Mouse (Mus musculus) testis, adult 2 months (tissue): ENCODE data around the gene Tas2r143.

Experiments used
- CTCF ChIP-seq: fragments of 200-500 bp; IDR thresholded peaks from 2 replicates; pipeline ENCODE4 v1.5.1; 2012; ENCODE audit warnings: low read depth, mild to moderate bottlenecking, inconsistent platforms, low read length, moderate library complexity; ENCODE audit not compliant: control insufficient read depth, insufficient read depth, insufficient replicate concordance
- POLR2A ChIP-seq: fragments of 200-500 bp; IDR thresholded peaks from 2 replicates; pipeline ENCODE4 v1.6.1; 2012; ENCODE audit warnings: low read depth, mild to moderate bottlenecking, inconsistent platforms, low read length, moderate library complexity; ENCODE audit not compliant: control insufficient read depth

- no peak for TF ChIP-seq POLR2A
- TF ChIP-seq CTCF: no peak
Measured at GRCm38 (mm10) chr6:42381916-42382381, 18.1 kb upstream of the Tas2r143 start.
